Mouse (Mus musculus) mammary gland, adult 2 months (tissue): ENCODE data around the gene Nkain4. TPM values are rescaled to one million over a fixed set of nuclear protein-coding genes. Genes with fewer than 3 reads are reported as not detected.

Experiments
- polyA plus RNA-seq: library from polyadenylated mRNA; depleted of rRNA; stranded (reverse); fragments of >200 nt; gene quantifications from 2 replicates; pipeline ENCODE4 v1.2.3, GENCODE M21; 2012; ENCODE audit warnings: low replicate concordance; rRNA removed

Nkain4 gene
- polyA plus RNA-seq: 0.88 and 1.0 TPM in 2 replicates

GRCm38 (mm10) chr2:180954061-180955047 lies at the start of gene Nkain4:
Nkain4 (minus strand) TSS chr2:180954699.

DNA sequence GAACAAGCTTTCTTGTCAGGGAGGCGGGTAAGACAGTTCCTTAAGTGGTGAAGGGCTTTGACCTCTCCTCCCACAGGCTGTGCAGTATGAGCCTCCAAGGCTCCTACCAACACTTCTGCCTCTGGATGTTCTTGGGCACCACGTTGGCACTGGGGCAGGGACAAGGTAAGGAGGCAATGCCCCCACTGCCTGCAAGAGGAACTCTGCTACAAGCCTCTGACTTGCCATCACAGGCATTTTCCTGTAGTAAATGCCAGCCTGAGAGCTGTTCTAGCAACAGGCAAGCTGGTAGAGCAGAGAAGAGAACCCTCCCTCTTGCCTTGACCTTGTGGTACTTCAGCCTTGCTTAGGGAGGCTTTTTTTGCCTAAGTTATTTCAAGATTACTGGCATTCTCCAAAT lies 31.9 kb upstream of the Nkain4 start, which contains the start of gene Col20a1:
Gene Col20a1, plus strand, starts transcription at position 87 of the 400 bp plus-strand sequence.

DNA sequence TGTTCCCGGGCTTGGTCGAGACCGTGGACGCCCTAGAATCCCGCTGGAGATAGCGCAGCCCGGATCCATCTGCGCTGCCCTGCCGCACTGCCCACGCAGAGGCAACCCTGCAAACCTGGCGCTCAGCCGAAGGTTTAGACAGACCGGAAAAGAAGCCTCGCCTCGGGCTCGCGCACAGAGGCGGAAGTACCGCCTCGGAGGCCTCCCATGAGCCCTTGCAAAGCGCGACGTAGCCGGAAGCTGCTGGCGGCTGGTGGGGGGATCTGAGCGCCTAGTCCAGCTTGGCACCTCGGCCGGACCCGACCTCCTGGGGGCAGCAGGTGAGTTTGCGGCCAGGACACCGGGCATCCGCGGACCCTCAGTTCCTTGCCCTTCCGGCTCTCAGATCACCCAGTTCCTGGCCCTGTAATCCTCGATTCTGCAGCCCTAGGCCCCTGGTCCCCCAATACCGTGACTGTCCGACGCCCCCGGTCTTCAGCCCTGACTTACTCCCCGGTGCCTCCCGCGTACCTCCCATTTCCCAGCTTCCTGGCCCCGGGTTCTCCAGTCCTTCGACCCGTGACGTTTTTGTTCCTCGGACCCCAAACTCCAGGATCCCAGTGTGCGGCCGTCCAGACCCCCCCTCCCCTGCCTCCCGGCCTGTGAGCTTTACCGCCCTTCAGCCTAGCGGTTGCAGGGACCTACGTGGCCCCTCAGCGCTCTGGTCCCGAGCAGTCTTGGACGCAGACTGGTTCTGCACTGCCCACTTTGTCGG lies 12.7 kb upstream of the Nkain4 start, which contains the start of gene Arfgap1:
Gene Arfgap1, plus strand, starts transcription at position 216 of the 754 bp plus-strand sequence.

DNA sequence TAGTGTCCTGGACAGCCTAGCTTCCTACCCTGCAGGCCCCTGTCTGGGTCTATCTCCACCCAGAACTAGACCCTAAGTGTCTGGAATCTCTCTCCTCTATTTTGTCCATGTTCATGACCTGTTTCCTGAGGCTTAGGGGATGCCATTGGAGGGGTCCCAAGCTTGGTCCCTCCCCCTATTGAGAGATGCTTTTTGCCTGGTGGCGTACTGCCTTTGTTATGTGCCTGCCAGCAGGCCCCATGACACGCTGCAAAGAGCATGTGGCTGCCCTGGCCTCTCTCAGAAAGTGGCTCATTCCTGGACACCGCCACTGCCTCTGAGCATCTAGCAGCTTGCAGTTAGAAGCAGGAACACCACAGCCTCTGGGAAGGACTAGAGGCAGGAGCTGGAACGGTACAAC lies 25.8 kb downstream of the Nkain4 start, which contains the start of gene Birc7:
Gene Birc7, plus strand, starts transcription at position 301 of the 400 bp plus-strand sequence.

GRCm38 (mm10) chr2:180920810-180921400 lies 33.6 kb downstream of the Nkain4 start, which contains the start of gene Ythdf1:
Ythdf1 (minus strand) TSS chr2:180920949.

Other genes with a start within 250 kb of the Nkain4 start
- gene Dido1, start 244.7 kb downstream of the Nkain4 start, polyA plus RNA-seq: 11.9 and 18.3 TPM in 2 replicates
- gene Gid8, start 244.6 kb downstream of the Nkain4 start, polyA plus RNA-seq: 20.8 and 40.7 TPM in 2 replicates
- gene Slc17a9, start 229.4 kb downstream of the Nkain4 start, polyA plus RNA-seq: 36.7 and 46.3 TPM in 2 replicates
- not detected in 2 replicates for gene Bhlhe23, start 177.8 kb downstream of the Nkain4 start, polyA plus RNA-seq
- gene Ythdf1, start 33.8 kb downstream of the Nkain4 start, polyA plus RNA-seq: 22.5 and 61.6 TPM in 2 replicates
- gene Birc7, start 25.7 kb downstream of the Nkain4 start, polyA plus RNA-seq: not detected in 2 replicates
- gene Arfgap1, start 12.5 kb upstream of the Nkain4 start, polyA plus RNA-seq: 47.7 and 59.1 TPM in 2 replicates
- gene Col20a1, start 31.8 kb upstream of the Nkain4 start, polyA plus RNA-seq: 2.6 and 3.5 TPM in 2 replicates
- gene Chrna4, start 88.8 kb upstream of the Nkain4 start, polyA plus RNA-seq: 0.35 TPM in 1 of 2 replicates, not detected in the other
- gene Kcnq2, start 180.6 kb upstream of the Nkain4 start, polyA plus RNA-seq: 0.04 TPM in 1 of 2 replicates, not detected in the other
- gene Eef1a2, start 202.3 kb upstream of the Nkain4 start, polyA plus RNA-seq: 0.16 and 238 TPM in 2 replicates
- gene Ppdpf, start 232.5 kb upstream of the Nkain4 start, polyA plus RNA-seq: 163 and 261 TPM in 2 replicates
- gene Ptk6, start 248.1 kb upstream of the Nkain4 start, polyA plus RNA-seq: 0.11 and 0.40 TPM in 2 replicates